Mouse (Mus musculus) left cerebral cortex, adult 9 months (tissue): ENCODE measurements around the gene Thada.
"Not testable (repeated sequence)": the region's sequence is repeated elsewhere in the genome, so short reads cannot be mapped to it uniquely, and the experiment has no call there.

Experiments
- DNase-seq, 2 experiments: peaks; one replicate each; pipeline ENCODE4 v3.0.0; 2022; ENCODE audit warnings: low spot score in 2 of 2

Thada gene

GRCm38 (mm10) chr17:84226231-84226630 lies 239.8 kb downstream of the Thada start:
- DNase-seq = no peak

DNA sequence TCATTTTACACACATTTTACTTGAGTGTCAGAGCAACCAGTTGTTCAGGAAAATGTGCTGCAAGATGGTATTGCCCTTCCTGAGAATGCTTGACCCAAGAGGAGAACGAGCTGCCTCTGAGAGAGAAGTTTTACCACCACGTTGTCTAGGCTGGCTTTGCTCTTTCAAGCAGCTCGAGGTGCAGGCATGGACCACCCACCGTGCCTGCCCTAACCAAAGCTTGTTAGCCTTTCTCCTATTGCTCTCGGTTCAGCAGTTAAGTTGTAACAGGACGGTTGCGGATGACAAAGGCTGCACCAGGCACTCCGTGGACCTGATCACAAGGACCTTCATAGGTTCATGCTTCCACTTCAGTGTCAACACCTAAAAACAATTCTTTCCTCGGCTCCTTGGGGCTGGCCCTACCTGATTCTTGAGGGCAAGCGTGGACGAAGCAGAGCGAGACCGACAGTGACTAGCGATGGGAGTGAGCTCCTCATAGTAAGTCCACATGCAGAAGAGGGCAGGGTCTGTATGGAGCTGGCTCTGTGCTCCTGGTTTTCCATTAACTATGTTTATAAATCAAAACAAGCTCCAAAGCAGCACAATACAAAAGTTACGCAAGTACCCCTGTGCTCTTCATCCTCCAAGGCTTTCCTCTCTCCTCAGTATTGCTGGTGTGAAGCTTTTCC lies 241.7 kb downstream of the Thada start:
- no peak for DNase-seq

DNA sequence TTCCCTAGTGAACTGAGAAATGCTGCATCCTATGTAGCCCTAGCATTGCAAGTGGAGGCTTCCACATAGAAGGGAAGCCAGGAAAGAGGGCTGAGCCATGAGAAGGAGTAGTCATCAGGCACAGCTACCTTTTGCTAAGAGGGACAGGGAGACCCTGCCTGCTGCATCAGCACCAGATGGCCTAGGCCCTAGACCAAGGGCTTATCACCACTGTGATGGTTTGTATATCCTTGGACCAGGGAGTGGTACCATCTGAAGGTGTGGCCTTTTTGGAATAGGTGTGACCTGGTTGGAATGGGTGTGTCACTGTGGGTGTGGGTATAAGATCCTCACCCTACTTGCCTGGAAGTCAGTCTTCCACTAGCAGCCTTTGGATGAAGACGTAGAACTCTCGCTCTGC lies 247.2 kb downstream of the Thada start:
- DNase-seq = not testable (repeated sequence)

- no peak for DNase-seq
Observed at GRCm38 (mm10) chr17:84217696-84218095, 248.3 kb downstream of the Thada start.

DNA sequence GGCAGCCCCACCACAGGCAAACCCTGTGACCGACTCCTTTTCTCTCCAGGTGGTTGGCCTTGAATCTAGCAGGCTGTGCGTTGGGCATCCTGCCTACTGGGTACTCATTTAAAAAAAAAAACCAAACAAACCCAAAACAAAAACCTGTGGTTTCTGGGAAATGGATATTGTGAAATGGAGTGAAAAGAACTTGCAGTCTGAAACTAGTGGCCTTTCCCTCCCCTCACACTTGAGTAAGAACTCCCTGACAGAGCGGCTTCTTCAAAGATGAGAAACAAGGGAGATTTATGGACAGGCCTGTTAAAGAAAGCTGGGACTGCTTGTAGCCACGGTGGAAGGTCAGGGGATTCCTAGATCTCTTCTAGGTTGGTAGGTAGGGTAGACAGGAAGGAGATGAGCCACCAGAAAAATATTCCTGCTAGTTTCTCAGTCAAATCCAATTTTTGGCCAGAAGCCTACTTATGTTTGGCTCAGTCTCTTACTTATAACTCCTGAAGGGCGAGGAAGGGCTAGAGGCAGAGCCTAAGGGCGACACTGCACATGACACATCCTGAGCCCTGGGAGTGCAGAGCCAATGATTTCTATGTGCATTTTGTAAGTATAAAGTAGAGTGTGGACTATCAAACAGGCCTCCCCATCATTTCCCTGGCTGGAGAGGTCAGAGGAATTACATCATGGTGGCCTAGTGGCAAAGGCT lies 250.6 kb downstream of the Thada start:
- no peak for DNase-seq

DNA sequence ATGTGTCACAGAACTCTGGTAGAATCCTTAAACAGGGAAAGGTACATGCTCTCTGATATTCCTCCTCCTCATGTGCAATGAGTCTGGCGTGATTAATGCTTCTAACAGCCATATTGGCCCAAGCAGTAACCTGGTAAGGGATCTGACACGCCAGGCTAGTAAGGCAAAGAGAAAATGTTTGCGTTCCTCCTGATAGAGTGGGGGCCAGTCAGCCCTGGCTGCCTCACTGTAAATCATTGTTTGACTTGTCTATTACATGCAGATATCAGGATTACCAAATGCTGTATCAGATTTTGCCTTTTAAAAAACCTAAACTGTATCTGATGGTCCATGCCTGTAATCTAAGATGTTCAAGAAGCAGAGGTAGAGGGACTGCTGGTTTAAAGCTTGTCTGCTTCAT lies 252.5 kb downstream of the Thada start:
- DNase-seq = no peak

DNA sequence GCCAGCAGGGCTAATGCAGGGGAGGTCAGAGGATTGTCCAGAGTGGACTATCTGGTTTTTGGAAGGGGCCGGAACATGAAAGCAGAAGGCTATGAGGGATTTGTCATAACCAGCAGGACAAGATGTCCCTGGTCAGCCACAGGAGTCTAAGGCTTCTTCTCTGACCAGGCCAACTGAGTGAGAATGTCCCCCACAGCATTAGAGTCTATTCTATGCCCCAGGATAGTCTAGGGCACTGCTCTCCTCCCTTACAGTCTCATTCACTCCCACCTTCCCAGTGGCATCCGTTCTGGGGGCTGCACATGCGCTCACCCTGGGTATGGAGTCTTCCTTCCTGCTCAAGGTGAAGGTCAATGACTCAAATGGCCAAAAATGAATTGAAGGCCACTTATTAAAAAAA lies 258.4 kb downstream of the Thada start:
- DNase-seq = no peak

GRCm38 (mm10) chr17:84206239-84206638 lies 259.8 kb downstream of the Thada start:
- no peak for DNase-seq

GRCm38 (mm10) chr17:84204962-84205361 lies 261.0 kb downstream of the Thada start:
- no peak for DNase-seq

GRCm38 (mm10) chr17:84203340-84203739 lies 262.7 kb downstream of the Thada start:
- DNase-seq = no peak

DNA sequence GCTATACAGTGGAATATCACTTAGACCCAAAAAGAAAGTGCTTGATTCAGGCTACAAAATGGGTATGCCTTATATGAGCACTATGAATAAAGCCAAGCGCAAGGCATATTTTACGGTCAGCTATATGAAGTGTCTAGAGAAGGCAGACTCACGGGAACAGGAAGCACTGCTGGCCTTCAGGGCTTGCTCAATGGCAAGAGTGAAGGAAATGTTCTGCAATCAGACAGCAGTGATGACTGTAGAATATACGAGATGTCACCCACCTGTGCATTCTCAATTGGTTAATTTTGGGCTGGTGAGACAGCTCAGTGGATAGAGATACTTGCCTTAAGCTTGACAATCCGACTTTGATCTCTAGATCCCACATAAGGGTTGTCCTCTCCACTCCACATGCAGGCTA lies 264.8 kb downstream of the Thada start:
- no peak for DNase-seq

- DNase-seq = no peak
Observed at GRCm38 (mm10) chr17:84197912-84198344, 268.1 kb downstream of the Thada start.

DNA sequence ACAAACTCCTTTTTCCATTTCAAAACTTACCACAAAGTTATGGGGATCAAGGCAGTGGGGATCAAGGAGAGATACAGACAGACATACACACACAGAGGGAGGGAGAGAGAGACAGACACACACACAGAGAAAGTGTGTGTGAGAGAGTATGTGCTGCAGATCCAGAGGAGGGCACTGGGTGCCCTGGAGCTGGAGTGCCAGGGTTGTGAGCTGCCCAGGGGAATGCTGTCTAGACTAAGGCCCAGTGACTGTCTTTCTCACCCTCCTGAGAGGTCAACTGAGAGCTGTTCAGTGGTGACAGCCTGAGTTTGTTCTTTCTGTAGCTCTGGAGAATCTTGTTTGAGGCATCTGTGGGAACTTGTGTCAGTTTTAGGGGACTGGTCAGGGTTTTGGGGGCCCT lies 269.7 kb downstream of the Thada start:
- no peak for DNase-seq

GRCm38 (mm10) chr17:84195835-84196234 lies 270.2 kb downstream of the Thada start:
- no peak for DNase-seq

GRCm38 (mm10) chr17:84195003-84195395 lies 271.0 kb downstream of the Thada start:
- DNase-seq = no peak

GRCm38 (mm10) chr17:84194282-84195002 lies 271.6 kb downstream of the Thada start:
- DNase-seq = no peak

DNA sequence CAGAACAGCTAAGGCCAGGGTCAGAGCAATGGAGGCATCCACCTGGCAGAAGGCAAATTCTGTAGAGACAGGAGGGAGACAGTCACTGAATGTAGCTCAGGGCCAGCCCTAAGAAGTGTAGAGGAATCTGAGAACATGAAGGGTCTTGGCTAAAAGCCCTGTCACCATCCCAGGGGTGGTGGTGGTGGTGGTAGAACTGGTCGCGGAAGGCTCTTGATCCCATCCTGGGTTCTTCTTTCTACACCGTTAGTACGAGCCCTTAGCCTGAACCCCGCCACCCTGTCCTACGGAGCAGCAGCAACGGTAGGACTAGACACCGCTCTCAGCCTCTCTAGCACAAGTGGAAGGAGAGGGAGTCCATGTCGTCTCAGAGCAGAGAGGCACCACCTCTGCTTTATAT lies 272.6 kb downstream of the Thada start:
- no peak for DNase-seq

DNA sequence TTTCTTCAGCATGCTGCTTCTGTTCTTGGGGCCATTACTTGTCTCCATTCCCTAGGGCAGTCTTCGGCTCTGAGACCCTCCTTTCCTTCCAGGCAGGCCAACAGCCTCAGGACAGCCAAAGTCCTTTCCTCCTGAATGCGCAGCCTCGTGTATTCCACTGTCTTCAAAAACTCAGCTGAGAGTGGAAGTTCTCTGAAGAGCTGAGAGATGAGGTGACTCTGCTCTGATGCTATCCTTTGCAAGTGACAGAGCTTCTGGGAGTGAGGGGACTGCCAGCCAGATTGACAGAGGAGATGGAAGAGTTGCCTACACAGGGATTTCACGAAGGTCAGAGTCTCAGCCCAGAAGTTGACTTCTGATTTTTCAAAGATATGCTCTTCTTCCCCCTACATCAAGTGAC lies 274.1 kb downstream of the Thada start:
- no peak for DNase-seq

GRCm38 (mm10) chr17:84190885-84191284 lies 275.1 kb downstream of the Thada start:
- peak in 1 of 2 experiments; percentile 87 for DNase-seq

- no peak for DNase-seq
Observed at GRCm38 (mm10) chr17:84189127-84189854, 276.7 kb downstream of the Thada start.

- DNase-seq = peak in 1 of 2 experiments; percentile 87
Observed at GRCm38 (mm10) chr17:84188374-84188961, 277.5 kb downstream of the Thada start.
